Mouse (Mus musculus): ENCODE measurements around the gene Cnn3. TPM values are rescaled to one million over a fixed set of nuclear protein-coding genes. Genes with fewer than 3 reads are reported as not detected.

The Cnn3 gene
- polyA plus RNA-seq, 1 experiment from 2014 or later: 1,158 TPM

DNA sequence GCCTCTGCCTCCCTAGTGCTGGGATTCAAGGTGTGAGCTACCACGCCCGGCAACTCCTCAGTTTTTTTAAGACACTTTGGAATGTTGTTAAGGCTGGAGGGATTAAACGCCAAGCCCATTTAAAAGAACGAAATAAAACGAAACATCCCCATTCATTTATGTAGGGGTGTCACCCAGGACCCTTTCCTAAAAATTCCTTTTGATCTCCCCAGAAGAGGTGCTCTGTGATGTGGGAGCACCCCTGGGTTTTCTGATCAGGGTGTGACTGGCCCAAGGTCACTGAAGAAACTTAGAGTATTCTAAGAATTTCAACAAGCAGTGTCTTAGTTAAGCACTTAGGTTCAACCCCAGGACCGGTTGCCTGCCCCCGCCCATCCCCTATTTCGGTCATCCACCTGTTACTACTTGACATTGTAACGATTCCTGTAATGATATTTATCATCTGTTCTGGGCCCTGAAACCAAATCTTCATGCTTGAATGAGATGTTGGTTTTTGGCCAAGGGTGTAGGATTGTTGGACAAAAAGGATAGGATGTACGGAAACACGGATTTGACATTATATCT lies 2.5 kb downstream of the Cnn3 start:
- Histone ChIP-seq H3K27me3 (ENCODE audit: control insufficient read depth, insufficient read depth, low read length) (0 out of 2 replicates have a peak, but pooled peaks cover 4% of the 10 kb centered on the region), H3K4me3 (ENCODE audit: low read depth, low read length) (peak overlapping the region; percentile 65), H3K36me3 (ENCODE audit: control insufficient read depth, insufficient read depth, low read length) (no peaks in the 10 kb centered on the region), H3K9me3 (ENCODE audit: control insufficient read depth, low read length) (no peaks in the 10 kb centered on the region), H3K4me1 (ENCODE audit: control insufficient read depth, insufficient read depth, low read length) (peaks cover 46% of the 10 kb centered on the region), H3K9ac (ENCODE audit: low read length) (peak overlapping the region; percentile 94), H3K4me2 (peak overlapping the region; percentile 71), H3K27ac (ENCODE audit: low read depth, low read length) (no peak overlapping the region)
- DNase-seq (ENCODE audit: low spot score, missing footprints): peak; percentile 89
- no peak for ATAC-seq (ENCODE audit: low FRiP score)
- WGBS: 50% methylated on average over 11 of the region's 11 CpGs

GRCm38 (mm10) chr3:121429469-121429868 lies 3.2 kb downstream of the Cnn3 start:
- H3K9me3 ChIP-seq (ENCODE audit: control insufficient read depth, low read length): no peaks in the 10 kb centered on the region
- 0 out of 2 replicates have a peak, but pooled peaks cover 4% of the 10 kb centered on the region for H3K27me3 ChIP-seq (ENCODE audit: control insufficient read depth, insufficient read depth, low read length)
- ATAC-seq (ENCODE audit: low FRiP score) (no peak), DNase-seq (ENCODE audit: low spot score, missing footprints) (peak; percentile 91)
- H3K9ac ChIP-seq (ENCODE audit: low read length): no peak overlapping the region; the same call in 1 of the 2 replicates
- H3K4me3 ChIP-seq (ENCODE audit: low read depth, low read length): peak overlapping the region; percentile 65
- peaks cover 48% of the 10 kb centered on the region for H3K4me1 ChIP-seq (ENCODE audit: control insufficient read depth, insufficient read depth, low read length)
- peak overlapping the region; percentile 71 for H3K4me2 ChIP-seq
- no peaks in the 10 kb centered on the region for H3K36me3 ChIP-seq (ENCODE audit: control insufficient read depth, insufficient read depth, low read length)
- WGBS: 32% methylated on average over 3 of the region's 3 CpGs
- H3K27ac ChIP-seq (ENCODE audit: low read depth, low read length): no peak overlapping the region

GRCm38 (mm10) chr3:121430289-121430936 lies 4.1 kb downstream of the Cnn3 start:
- DNase-seq (ENCODE audit: low spot score, missing footprints): peak; percentile 90
- Histone ChIP-seq H3K4me3 (ENCODE audit: low read depth, low read length) (peak overlapping the region; percentile 65; the same call in 1 of the 2 replicates), H3K4me2 (peak overlapping the region; percentile 71), H3K9ac (ENCODE audit: low read length) (no peak overlapping the region; the same call in 1 of the 2 replicates), H3K27me3 (ENCODE audit: control insufficient read depth, insufficient read depth, low read length) (no peaks in the 10 kb centered on the region), H3K4me1 (ENCODE audit: control insufficient read depth, insufficient read depth, low read length) (peaks cover 45% of the 10 kb centered on the region), H3K9me3 (ENCODE audit: control insufficient read depth, low read length) (no peaks in the 10 kb centered on the region), H3K27ac (ENCODE audit: low read depth, low read length) (peak overlapping the region; percentile 15; the same call in 1 of the 2 replicates), H3K36me3 (ENCODE audit: control insufficient read depth, insufficient read depth, low read length) (0 out of 2 replicates have a peak, but pooled peaks cover 2% of the 10 kb centered on the region)
- 19% methylated on average over 7 of the region's 7 CpGs for WGBS
- ATAC-seq (ENCODE audit: low FRiP score): no peak

DNA sequence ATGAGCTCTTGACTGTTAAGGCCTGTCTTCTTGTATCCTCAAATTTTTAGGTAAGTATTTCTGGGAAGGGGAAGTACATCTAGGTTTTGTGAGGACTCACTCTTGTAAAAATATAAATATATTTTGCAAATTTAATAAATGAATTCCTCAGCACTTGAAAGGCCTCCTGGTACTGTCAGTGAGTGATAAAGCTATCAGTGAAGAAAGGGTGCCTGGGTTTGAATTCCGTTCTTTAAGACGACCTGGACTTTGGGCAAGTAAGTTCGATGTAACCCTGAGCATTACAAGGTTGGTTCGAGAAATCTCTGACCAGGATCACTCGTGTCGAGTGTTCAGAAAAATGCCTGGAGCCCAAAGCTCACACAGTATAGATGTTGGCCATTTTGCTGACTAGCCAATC lies 7.1 kb downstream of the Cnn3 start:
- no peak overlapping the region for H3K9ac ChIP-seq (ENCODE audit: low read length)
- no peak overlapping the region for H3K27ac ChIP-seq (ENCODE audit: low read depth, low read length)
- peaks cover 38% of the 10 kb centered on the region for H3K4me1 ChIP-seq (ENCODE audit: control insufficient read depth, insufficient read depth, low read length)
- no peaks in the 10 kb centered on the region for H3K9me3 ChIP-seq (ENCODE audit: control insufficient read depth, low read length)
- DNase-seq (ENCODE audit: low spot score, missing footprints) (no peak), ATAC-seq (ENCODE audit: low FRiP score) (no peak)
- no peak overlapping the region for H3K4me3 ChIP-seq (ENCODE audit: low read depth, low read length)
- WGBS: 82% methylated on average over 6 of the region's 6 CpGs
- H3K4me2 ChIP-seq: no peak overlapping the region
- peaks cover 9% of the 10 kb centered on the region for H3K36me3 ChIP-seq (ENCODE audit: control insufficient read depth, insufficient read depth, low read length)
- no peaks in the 10 kb centered on the region for H3K27me3 ChIP-seq (ENCODE audit: control insufficient read depth, insufficient read depth, low read length)

GRCm38 (mm10) chr3:121433968-121434533 lies 7.8 kb downstream of the Cnn3 start:
- Histone ChIP-seq H3K4me3 (ENCODE audit: low read depth, low read length) (no peak overlapping the region), H3K9ac (ENCODE audit: low read length) (no peak overlapping the region), H3K4me2 (no peak overlapping the region), H3K27me3 (ENCODE audit: control insufficient read depth, insufficient read depth, low read length) (no peaks in the 10 kb centered on the region), H3K27ac (ENCODE audit: low read depth, low read length) (no peak overlapping the region), H3K9me3 (ENCODE audit: control insufficient read depth, low read length) (no peaks in the 10 kb centered on the region), H3K36me3 (ENCODE audit: control insufficient read depth, insufficient read depth, low read length) (peaks cover 9% of the 10 kb centered on the region), H3K4me1 (ENCODE audit: control insufficient read depth, insufficient read depth, low read length) (peaks cover 31% of the 10 kb centered on the region)
- DNase-seq (ENCODE audit: low spot score, missing footprints): peak; percentile 89
- ATAC-seq (ENCODE audit: low FRiP score): no peak
- 63% methylated on average over 8 of the region's 8 CpGs for WGBS

- Histone ChIP-seq H3K4me1 (ENCODE audit: control insufficient read depth, insufficient read depth, low read length) (peaks cover 23% of the 10 kb centered on the region), H3K4me2 (no peak overlapping the region), H3K4me3 (ENCODE audit: low read depth, low read length) (no peak overlapping the region), H3K36me3 (ENCODE audit: control insufficient read depth, insufficient read depth, low read length) (peaks cover 9% of the 10 kb centered on the region), H3K27ac (ENCODE audit: low read depth, low read length) (no peak overlapping the region), H3K9me3 (ENCODE audit: control insufficient read depth, low read length) (no peaks in the 10 kb centered on the region), H3K9ac (ENCODE audit: low read length) (no peak overlapping the region), H3K27me3 (ENCODE audit: control insufficient read depth, insufficient read depth, low read length) (no peaks in the 10 kb centered on the region)
- DNase-seq (ENCODE audit: low spot score, missing footprints) (no peak), ATAC-seq (ENCODE audit: low FRiP score) (no peak)
- WGBS: 83% methylated on average over 5 of the region's 5 CpGs
Observed at GRCm38 (mm10) chr3:121435296-121435695, 9.0 kb downstream of the Cnn3 start.

GRCm38 (mm10) chr3:121437070-121437469 lies 10.8 kb downstream of the Cnn3 start:
- no peak overlapping the region for H3K27ac ChIP-seq (ENCODE audit: low read depth, low read length)
- peaks cover 16% of the 10 kb centered on the region for H3K36me3 ChIP-seq (ENCODE audit: control insufficient read depth, insufficient read depth, low read length)
- H3K9me3 ChIP-seq (ENCODE audit: control insufficient read depth, low read length): no peaks in the 10 kb centered on the region
- no peak for ATAC-seq (ENCODE audit: low FRiP score)
- peaks cover 15% of the 10 kb centered on the region for H3K4me1 ChIP-seq (ENCODE audit: control insufficient read depth, insufficient read depth, low read length)
- no peak overlapping the region for H3K9ac ChIP-seq (ENCODE audit: low read length)
- DNase-seq (ENCODE audit: low spot score, missing footprints): no peak
- WGBS: 91% methylated on average over 7 of the region's 7 CpGs
- H3K4me3 ChIP-seq (ENCODE audit: low read depth, low read length): no peak overlapping the region
- no peak overlapping the region for H3K4me2 ChIP-seq
- no peaks in the 10 kb centered on the region for H3K27me3 ChIP-seq (ENCODE audit: control insufficient read depth, insufficient read depth, low read length)

DNA sequence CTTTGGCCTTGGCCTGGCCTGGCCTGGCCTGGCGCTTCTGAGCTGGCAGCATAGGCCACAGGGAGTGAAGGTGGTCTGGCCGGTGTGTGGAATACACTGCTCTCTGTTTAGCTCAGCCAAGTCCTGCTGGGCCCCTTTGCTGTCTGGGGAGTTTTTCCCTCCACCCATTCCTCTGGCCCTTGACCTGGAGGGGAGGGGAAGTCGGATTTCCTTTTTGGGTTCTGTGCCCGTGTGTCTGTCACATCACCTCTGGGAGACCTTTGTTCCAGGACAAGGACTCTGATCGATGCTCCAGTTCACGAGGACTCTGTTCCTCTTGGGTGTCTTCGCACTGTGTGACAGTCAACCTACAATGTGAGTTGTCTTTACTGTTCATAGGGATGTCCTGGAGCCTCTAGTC lies 11.7 kb downstream of the Cnn3 start:
- H3K27ac ChIP-seq (ENCODE audit: low read depth, low read length): no peak overlapping the region

DNA sequence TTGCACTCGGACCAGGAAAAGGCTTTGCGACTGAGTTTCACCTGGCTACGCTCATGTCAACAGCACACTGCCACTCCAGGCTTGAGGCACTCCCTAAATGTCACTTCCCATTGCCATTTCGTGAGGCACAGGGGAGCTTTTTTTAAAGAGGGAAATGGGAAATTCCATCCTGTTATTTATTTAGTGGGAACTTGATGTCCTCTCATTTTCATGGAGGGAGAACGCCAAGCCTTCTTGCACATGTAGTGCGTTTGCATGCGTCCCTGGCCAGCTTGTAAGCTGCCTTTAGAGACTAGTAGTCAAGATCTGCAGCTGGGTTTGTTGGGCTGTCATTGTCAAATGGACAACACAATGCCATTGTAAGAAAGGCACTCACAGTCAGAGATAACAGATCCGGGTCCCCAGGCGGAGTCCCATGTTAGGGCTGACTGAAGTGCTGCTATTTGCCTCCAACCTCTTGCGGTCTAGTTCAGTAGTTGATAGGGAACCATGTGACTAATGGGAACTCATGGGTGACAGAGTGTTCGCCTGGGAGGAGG lies 13.4 kb downstream of the Cnn3 start:
- no peak overlapping the region for H3K4me2 ChIP-seq
- peaks cover 34% of the 10 kb centered on the region for H3K36me3 ChIP-seq (ENCODE audit: control insufficient read depth, insufficient read depth, low read length)
- no peak overlapping the region for H3K9ac ChIP-seq (ENCODE audit: low read length)
- no peaks in the 10 kb centered on the region for H3K27me3 ChIP-seq (ENCODE audit: control insufficient read depth, insufficient read depth, low read length)
- no peak for ATAC-seq (ENCODE audit: low FRiP score)
- H3K4me1 ChIP-seq (ENCODE audit: control insufficient read depth, insufficient read depth, low read length): peaks cover 5% of the 10 kb centered on the region
- DNase-seq (ENCODE audit: low spot score, missing footprints): no peak
- 86% methylated on average over 11 of the region's 11 CpGs for WGBS
- no peak overlapping the region for H3K27ac ChIP-seq (ENCODE audit: low read depth, low read length)
- peaks cover 6% of the 10 kb centered on the region; the same call in 1 of the 2 replicates for H3K9me3 ChIP-seq (ENCODE audit: control insufficient read depth, low read length)
- no peak overlapping the region for H3K4me3 ChIP-seq (ENCODE audit: low read depth, low read length)

More for the DNA sequence above, 11.7 kb downstream of the Cnn3 start:
- Histone ChIP-seq H3K9ac (ENCODE audit: low read length) (no peak overlapping the region), H3K27me3 (ENCODE audit: control insufficient read depth, insufficient read depth, low read length) (no peaks in the 10 kb centered on the region), H3K36me3 (ENCODE audit: control insufficient read depth, insufficient read depth, low read length) (peaks cover 21% of the 10 kb centered on the region), H3K9me3 (ENCODE audit: control insufficient read depth, low read length) (no peaks in the 10 kb centered on the region), H3K4me1 (ENCODE audit: control insufficient read depth, insufficient read depth, low read length) (peaks cover 10% of the 10 kb centered on the region), H3K4me2 (no peak overlapping the region), H3K4me3 (ENCODE audit: low read depth, low read length) (no peak overlapping the region)
- DNase-seq (ENCODE audit: low spot score, missing footprints) (no peak), ATAC-seq (ENCODE audit: low FRiP score) (no peak)
- 73% methylated on average over 7 of the region's 7 CpGs for WGBS
